Mouse (Mus musculus): ENCODE data around the gene Vsig2. TPM values are rescaled to one million over a fixed set of nuclear protein-coding genes. Genes with fewer than 3 reads are reported as not detected.
A peak's percentile ranks its signal among the peaks of the same experiment; 100 is the strongest.

Gene Vsig2
- polyA plus RNA-seq, 1 experiment from 2014 or later, result 0.56 TPM

DNA sequence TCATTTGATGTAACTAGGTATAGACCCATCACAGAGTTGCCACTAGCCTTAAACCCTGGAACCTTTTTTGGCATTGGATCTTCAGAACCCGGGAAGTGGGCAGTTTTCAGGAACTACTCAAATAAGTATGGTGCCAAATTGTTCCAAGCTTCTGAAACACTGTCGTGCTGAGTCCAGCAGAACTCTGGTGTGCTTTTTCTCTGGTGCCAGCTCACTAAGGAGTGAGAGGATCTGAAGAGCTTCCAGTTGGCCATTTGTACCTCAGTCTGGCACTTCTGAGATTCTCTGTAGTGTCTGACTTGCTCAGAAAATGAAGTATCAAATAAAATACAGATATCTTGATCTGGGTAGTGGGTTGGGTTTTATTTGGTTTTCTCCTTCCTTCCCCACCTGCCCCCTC is 19.1 kb upstream of the Vsig2 start:
- Histone ChIP-seq H3K9me3 (no peaks in the 10 kb centered on the region), H3K9ac (replicated peaks) (no peak overlapping the region), H3K27me3 (no peaks in the 10 kb centered on the region), H3K36me3 (peaks cover 42% of the 10 kb centered on the region), H3K27ac (replicated peaks) (no peak overlapping the region), H3K4me2 (replicated peaks) (no peak overlapping the region), H3K4me1 (no peaks in the 10 kb centered on the region), H3K4me3 (no peak overlapping the region)
- 94% methylated on average over 2 of the region's 2 CpGs for WGBS
- ATAC-seq (ENCODE audit: low FRiP score, low read depth), result no peak

DNA sequence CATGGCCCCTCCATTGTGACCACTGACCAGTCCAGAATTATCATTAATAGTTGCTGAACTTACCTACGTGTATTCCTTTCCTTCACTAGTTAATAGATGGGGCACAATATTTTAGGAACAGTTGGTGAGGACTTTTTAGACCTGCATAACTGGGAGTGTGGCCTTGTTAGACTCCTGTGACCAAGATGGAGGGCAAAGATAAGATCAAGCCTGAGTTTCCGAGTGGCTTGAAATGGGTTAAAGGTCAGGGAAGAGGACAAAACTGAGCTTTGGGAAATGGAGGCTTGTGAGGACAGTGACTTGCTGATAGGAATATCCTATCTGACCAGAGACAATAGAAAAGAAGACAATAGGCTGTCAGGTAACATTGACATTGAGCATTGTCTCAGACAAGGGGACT is 13.6 kb upstream of the Vsig2 start:
- H3K36me3 ChIP-seq, result peaks cover 27% of the 10 kb centered on the region
- 90% methylated on average over 2 of the region's 2 CpGs for WGBS
- no peak overlapping the region for H3K27ac ChIP-seq (replicated peaks)
- no peak for ATAC-seq (ENCODE audit: low FRiP score, low read depth)
- H3K4me2 ChIP-seq (replicated peaks), result no peak overlapping the region
- H3K9ac ChIP-seq (replicated peaks), result no peak overlapping the region
- no peak overlapping the region for H3K4me3 ChIP-seq
- peaks cover 23% of the 10 kb centered on the region for H3K4me1 ChIP-seq
- no peaks in the 10 kb centered on the region for H3K9me3 ChIP-seq
- H3K27me3 ChIP-seq, result peaks cover 54% of the 10 kb centered on the region

DNA sequence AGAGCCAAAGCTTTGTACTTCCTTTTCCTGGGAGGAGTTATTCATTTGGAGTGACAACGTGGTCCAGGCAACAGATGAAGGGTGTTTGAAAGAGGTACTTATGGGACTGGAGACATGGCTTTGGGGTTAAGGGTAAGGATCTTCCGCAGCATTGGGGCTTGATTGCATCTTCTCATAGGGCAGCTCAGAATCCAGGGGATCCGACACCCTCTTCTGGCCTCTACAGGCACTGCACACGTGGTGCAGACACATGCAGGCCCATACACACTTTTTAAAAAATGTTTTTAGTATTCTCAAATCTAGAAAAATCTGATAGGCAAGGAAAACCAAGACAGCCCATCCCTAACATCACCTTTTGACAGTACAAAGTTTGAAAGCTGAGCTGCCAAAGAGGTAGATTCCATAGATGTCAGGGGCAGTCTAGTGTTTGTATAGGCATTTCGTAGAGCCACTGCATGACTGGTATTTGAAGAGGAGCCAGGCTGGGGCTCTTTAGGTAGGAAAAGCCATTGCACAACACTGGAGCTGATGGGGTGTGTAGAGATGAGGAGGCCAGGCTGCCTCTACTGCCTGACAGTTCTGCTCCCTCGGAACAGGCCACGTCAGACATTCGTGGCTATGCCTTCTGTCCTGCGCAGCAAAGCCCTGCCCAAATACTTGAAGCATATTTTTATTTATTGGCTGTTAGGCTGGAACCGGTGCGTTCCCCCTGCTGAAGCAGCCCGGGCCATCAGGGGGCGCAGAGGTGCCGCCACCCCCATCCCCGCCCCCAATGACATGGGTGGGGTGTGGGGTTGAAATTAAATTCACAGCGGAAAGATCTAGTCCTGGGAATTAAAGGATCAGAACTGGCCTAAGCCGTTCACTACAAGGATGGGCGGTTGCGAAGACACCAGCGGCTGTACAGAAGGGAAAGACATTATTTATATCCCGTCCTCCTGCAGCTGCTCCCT is 12.3 kb upstream of the Vsig2 start:
- H3K4me1 ChIP-seq, result peaks cover 34% of the 10 kb centered on the region
- H3K4me2 ChIP-seq (replicated peaks), result 0 out of 2 replicates have a peak overlapping the region, but pooled peaks have one; percentile 22
- 22% methylated on average over 21 of the region's 21 CpGs for WGBS
- no peaks in the 10 kb centered on the region for H3K9me3 ChIP-seq
- H3K27me3 ChIP-seq, result peaks cover 67% of the 10 kb centered on the region
- H3K4me3 ChIP-seq, result no peak overlapping the region
- no peak overlapping the region for H3K9ac ChIP-seq (replicated peaks)
- H3K36me3 ChIP-seq, result peaks cover 18% of the 10 kb centered on the region
- peak; percentile 17; the same call in 1 of the 2 replicates for ATAC-seq (ENCODE audit: low FRiP score, low read depth)
- H3K27ac ChIP-seq (replicated peaks), result no peak overlapping the region

GRCm38 (mm10) chr9:37527396-37528224 is 11.4 kb upstream of the Vsig2 start, which contains the start of gene Esam:
TSS of gene Esam (plus strand) at chr9:37528078.
- Histone ChIP-seq H3K4me2 (replicated peaks) (0 out of 2 replicates have a peak within 1 kb of the TSS, but pooled peaks have one; percentile 22), H3K9ac (replicated peaks) (no peak within 1 kb of the TSS), H3K4me3 (peak within 1 kb of the TSS; percentile 2; the same call in 1 of the 2 replicates), H3K9me3 (no peaks in the 10 kb centered on the region), H3K36me3 (peaks cover 18% of the 10 kb centered on the region), H3K27me3 (peaks cover 74% of the 10 kb centered on the region), H3K4me1 (peaks cover 34% of the 10 kb centered on the region), H3K27ac (replicated peaks) (no peak within 1 kb of the TSS)
- ATAC-seq (ENCODE audit: low FRiP score, low read depth), result 0 out of 2 replicates have a peak, but pooled peaks have one; percentile 12
- WGBS, result 3% methylated on average over 41 of the region's 41 CpGs

DNA sequence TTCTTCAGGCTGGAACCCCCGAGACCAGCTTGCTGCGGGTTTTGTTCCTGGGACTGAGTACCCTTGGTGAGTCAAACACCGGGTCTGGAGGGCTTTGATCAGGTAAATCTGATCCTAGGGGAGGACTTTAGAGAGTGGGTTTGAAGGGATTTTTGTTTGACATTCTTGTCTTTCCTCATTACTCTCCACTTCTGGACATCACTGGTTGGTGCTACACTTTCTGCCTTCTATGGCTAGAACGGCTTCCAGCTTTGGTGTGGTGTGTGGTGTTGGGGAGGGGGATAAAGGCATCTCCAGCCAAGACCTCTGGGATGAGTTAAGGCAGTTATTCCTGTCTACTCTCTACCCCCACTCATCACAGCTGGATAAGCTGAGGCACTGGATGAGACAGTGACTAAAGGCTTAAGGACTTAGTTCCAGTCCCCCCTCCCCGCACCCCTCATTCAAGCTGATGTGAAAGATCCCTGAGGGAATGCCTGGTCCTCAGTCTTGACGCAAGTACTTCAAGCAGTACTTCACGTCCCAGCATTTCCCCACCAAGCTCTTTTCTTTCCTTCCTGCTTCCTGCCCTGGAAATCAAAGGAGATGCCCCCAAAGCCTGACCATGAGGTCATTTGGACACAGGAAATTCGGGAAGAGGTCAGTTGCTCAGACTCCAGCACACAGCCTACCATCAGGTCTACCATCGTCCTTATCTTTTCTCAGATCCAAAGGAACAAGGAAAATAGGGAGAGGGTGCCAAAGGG is 10.7 kb upstream of the Vsig2 start:
- no peak for ATAC-seq (ENCODE audit: low FRiP score, low read depth)
- Histone ChIP-seq H3K4me3 (peak overlapping the region; percentile 2; the same call in 1 of the 2 replicates), H3K4me2 (replicated peaks) (no peak overlapping the region), H3K9me3 (no peaks in the 10 kb centered on the region), H3K36me3 (peaks cover 11% of the 10 kb centered on the region), H3K9ac (replicated peaks) (no peak overlapping the region), H3K27me3 (peaks cover 78% of the 10 kb centered on the region), H3K27ac (replicated peaks) (no peak overlapping the region), H3K4me1 (peaks cover 34% of the 10 kb centered on the region)
- WGBS, result 26% methylated on average over 9 of the region's 9 CpGs

DNA sequence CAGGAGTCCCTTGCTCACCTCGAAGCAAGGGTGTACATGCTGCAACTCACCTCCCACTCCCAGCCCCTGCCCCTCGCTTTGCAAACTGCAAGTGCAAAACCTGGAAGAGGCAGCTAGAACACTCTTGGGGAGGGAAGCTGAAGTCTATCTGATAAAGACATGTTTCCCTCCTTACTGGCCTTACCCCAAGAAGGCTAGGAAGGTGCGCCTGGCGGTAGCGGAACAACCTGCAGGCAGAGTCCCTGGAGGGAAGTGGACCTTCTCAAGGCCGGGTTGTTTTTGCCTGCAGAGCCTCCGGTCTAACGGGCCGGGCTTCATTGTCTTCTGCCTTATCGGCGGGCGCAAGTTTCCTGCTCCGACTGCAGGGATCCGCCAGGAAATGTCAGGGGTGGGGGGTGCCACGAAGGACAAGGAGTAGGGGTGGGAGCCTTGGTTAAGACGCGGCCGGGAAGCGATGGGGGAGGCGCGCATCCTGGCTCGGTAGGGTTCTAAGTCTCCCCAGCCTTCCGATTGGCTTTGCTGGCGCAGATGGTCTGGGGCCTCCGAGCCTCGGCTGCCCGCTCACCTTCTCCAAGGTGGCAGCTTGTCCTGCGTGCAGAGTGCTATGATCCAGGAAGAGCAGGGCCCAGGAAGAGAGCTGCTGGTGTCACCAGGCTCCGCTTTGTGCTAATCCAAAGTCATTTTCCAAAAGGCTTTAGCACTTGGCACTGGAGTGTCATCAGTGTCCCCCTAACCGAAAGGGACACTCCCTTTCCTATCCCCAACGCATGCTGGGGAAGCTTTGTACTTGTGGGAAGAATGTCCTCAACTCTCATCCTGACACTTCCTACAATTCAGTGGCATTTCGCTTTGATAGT is 8.8 kb upstream of the Vsig2 start:
- peak overlapping the region; percentile 46; the same call in 1 of the 2 replicates for H3K9ac ChIP-seq (replicated peaks)
- no peaks in the 10 kb centered on the region for H3K9me3 ChIP-seq
- H3K27me3 ChIP-seq, result peaks cover 76% of the 10 kb centered on the region
- 1% methylated on average over 32 of the region's 32 CpGs for WGBS
- peak overlapping the region; percentile 39 for H3K4me3 ChIP-seq
- H3K4me1 ChIP-seq, result peaks cover 34% of the 10 kb centered on the region
- peak; percentile 57; the same call in 1 of the 2 replicates for ATAC-seq (ENCODE audit: low FRiP score, low read depth)
- H3K4me2 ChIP-seq (replicated peaks), result peak overlapping the region; percentile 59
- H3K27ac ChIP-seq (replicated peaks), result no peak overlapping the region
- 0 out of 2 replicates have a peak, but pooled peaks cover under 1% of the 10 kb centered on the region for H3K36me3 ChIP-seq

DNA sequence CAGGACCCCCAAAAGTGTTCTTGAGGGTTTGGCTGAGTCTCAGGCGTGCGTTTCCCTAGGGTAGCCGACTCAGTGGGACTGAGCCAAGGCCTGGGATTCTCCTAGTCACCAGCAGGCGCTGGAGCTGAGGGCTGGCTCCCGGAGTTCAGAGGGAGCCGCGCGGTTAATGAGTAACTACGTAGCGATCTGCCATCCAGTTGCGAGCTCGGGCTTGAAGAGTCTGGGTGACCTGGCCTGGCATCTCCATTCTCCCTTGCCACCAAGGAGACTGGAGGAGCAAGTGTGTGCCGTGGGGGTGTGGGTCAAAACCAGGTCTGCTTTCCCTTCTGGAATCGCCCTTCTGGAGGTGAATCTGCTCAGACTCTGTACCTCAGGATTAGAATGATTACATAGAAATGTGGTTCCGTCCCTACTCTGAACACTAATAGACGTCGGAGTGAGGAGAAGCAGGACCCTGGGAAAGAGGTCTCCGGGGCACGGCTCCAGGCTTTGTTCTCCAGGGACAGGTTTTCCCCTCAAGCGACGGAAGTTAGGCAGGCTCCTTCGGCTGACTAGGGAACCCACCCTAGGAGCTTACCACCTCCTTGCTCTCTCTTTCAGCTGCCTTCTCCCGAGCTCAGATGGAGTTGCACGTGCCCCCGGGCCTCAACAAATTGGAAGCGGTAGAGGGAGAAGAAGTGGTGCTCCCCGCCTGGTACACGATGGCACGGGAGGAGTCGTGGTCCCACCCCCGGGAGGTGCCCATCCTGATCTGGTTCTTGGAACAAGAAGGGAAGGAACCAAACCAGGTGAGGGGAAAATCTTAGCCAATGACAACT is 8.0 kb upstream of the Vsig2 start:
- Histone ChIP-seq H3K4me3 (peak overlapping the region; percentile 39), H3K27ac (replicated peaks) (no peak overlapping the region), H3K36me3 (no peaks in the 10 kb centered on the region), H3K9ac (replicated peaks) (0 out of 2 replicates have a peak overlapping the region, but pooled peaks have one; percentile 46), H3K9me3 (no peaks in the 10 kb centered on the region), H3K4me1 (peaks cover 34% of the 10 kb centered on the region), H3K27me3 (peaks cover 67% of the 10 kb centered on the region), H3K4me2 (replicated peaks) (peak overlapping the region; percentile 59)
- ATAC-seq (ENCODE audit: low FRiP score, low read depth), result peak; percentile 50; the same call in 1 of the 2 replicates
- WGBS, result 2% methylated on average over 31 of the region's 31 CpGs

GRCm38 (mm10) chr9:37536851-37537250 is 2.2 kb upstream of the Vsig2 start:
- peaks cover 47% of the 10 kb centered on the region for H3K27me3 ChIP-seq
- 89% methylated on average over 4 of the region's 4 CpGs for WGBS
- H3K27ac ChIP-seq (replicated peaks), result no peak overlapping the region
- H3K9me3 ChIP-seq, result no peaks in the 10 kb centered on the region
- no peak for ATAC-seq (ENCODE audit: low FRiP score, low read depth)
- no peaks in the 10 kb centered on the region for H3K36me3 ChIP-seq
- no peak overlapping the region for H3K9ac ChIP-seq (replicated peaks)
- no peaks in the 10 kb centered on the region for H3K4me1 ChIP-seq
- no peak overlapping the region for H3K4me2 ChIP-seq (replicated peaks)
- no peak overlapping the region for H3K4me3 ChIP-seq

- H3K27ac ChIP-seq (replicated peaks), result no peak overlapping the region
- no peaks in the 10 kb centered on the region for H3K4me1 ChIP-seq
- H3K4me3 ChIP-seq, result no peak overlapping the region
- 85% methylated on average over 5 of the region's 5 CpGs for WGBS
- peaks cover 49% of the 10 kb centered on the region for H3K27me3 ChIP-seq
- H3K36me3 ChIP-seq, result no peaks in the 10 kb centered on the region
- ATAC-seq (ENCODE audit: low FRiP score, low read depth), result no peak
- no peak overlapping the region for H3K9ac ChIP-seq (replicated peaks)
- H3K4me2 ChIP-seq (replicated peaks), result no peak overlapping the region
- H3K9me3 ChIP-seq, result no peaks in the 10 kb centered on the region
These were observed 1.3 kb upstream of the Vsig2 start for GRCm38 (mm10) chr9:37537658-37538250.

- H3K4me2 ChIP-seq (replicated peaks), result no peak overlapping the region
- H3K9me3 ChIP-seq, result no peaks in the 10 kb centered on the region
- no peaks in the 10 kb centered on the region for H3K36me3 ChIP-seq
- peaks cover 10% of the 10 kb centered on the region for H3K4me1 ChIP-seq
- H3K27me3 ChIP-seq, result peaks cover 69% of the 10 kb centered on the region
- no peak for ATAC-seq (ENCODE audit: low FRiP score, low read depth)
- 95% methylated on average over 4 of the region's 4 CpGs for WGBS
- H3K9ac ChIP-seq (replicated peaks), result no peak overlapping the region
- H3K27ac ChIP-seq (replicated peaks), result no peak overlapping the region
- H3K4me3 ChIP-seq, result no peak overlapping the region
These were observed 1.2 kb downstream of the Vsig2 start for GRCm38 (mm10) chr9:37540226-37540625.
